Mouse (Mus musculus): Measurements from ENCODE around the gene BC030867.

BC030867 gene

DNA sequence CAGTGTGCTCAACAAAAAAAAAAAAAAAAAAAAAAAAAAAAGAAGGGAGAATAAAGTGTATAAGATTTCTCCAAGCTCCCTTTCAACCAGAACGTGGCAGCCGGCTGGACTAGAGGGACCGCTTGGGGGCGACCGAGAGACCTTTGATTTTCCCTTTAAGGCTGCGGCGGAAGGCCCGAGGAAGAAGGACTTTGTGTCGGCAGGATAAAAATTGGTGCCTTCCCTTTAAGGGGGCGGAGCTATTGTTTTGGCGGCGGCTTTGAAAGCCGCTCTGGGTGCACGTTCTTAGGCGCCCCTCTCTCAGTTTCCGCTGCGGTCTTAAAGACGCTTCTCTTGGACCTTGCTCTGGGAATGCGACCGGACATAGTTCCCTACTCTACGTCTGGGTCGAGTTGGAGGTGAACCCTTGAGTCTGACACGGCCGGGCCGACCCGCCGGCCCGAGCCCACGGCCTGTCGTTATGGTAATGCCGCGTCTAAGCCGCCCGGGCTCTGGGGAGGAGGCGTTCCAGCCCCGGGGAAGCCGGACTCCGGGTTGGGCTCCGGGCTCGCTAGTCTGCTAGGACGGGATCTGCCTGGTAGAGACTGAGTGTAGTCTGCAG, at the start of gene BC030867:
TSS of gene BC030867 (plus strand) at position 253 of the 601 bp plus-strand sequence.
- ChIA-PET CTCF (interaction anchor here (0.5 to 6.0 kb wide), 125 partner anchors 9 to 1650 kb away, joined by 3 to 224 read pairs (median 4); partner anchors contain the start of genes Tmub2 (in 4 of the 4), Asb16 (in 3 of the 4), Grn (in 3 of the 4) and Hdac5 (in 3 of the 4)), POLR2A (interaction anchor here (0.5 to 5.2 kb wide), 97 partner anchors 9 to 913 kb away, joined by 3 to 45 read pairs (median 5); partner anchors contain the start of genes Asb16 (in 3 of the 4), Grn (in 3 of the 4), Hdac5 (in 3 of the 4) and Slc25a39 (in 3 of the 4))

DNA sequence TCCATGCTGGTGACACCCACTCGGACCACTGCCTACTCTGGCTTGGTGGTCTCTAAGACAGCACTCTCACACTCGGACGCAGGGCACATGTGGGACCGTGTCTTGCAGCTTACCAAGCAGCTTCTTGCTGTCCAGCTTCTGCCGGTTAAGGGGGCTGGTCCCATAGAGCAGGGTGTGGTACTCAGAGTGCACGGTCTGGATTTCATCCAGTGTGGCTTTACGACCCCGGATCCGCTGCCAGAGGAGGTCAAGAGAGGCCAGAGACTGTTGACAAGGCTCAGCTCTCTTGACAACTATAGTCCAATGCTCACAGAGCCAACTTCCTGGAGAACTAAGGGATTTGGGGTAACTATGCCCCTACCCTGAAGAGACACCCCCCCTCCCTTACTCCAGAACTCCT, 48.8 kb upstream of the BC030867 start:
- CTCF ChIA-PET: interaction anchor here in 2 of 4 experiments (1.1 to 1.5 kb wide), 2 partner anchors 17 to 23 kb away, joined by 3 to 4 read pairs; no protein-coding TSS in a partner anchor
- POLR2A ChIA-PET: interaction anchor here in 2 of 4 experiments (0.5 to 1.2 kb wide), 5 partner anchors 11 to 542 kb away, joined by 3 to 4 read pairs (median 3); partner anchors contain the start of gene Tmem101 (in 1 of the 2)

DNA sequence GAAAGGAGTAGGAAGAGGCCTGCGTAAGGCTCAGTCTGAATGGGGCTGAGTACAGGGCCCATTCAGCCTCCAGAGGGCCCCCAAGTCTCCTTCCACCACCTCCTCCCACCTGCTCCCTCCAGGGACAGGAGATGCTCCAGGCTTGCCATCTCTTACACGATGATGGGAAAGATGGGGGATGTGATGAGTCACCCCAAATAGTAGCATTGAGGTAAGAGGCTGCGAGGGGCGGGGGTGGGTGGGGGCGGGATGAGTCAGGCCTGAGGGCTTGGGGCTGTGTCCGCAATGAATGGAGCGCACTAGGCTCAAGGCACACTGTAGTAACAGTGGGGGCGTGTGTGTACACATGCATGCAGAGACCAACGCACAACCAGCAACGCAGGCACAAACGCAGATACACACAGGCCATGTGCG, 47.3 kb upstream of the BC030867 start:
- ChIA-PET POLR2A (interaction anchor here in 2 of 4 experiments (0.9 to 1.9 kb wide), 5 partner anchors 10 to 47 kb away, joined by 3 to 4 read pairs (median 3); partner anchors contain the start of genes BC030867 (in 1 of the 2), G6pc3 (in 1 of the 2) and Tmem101 (in 1 of the 2)), CTCF (interaction anchor here in 1 of 4 experiments (1.6 kb wide), 1 partner anchor 148 kb away, joined by 3 read pairs; no protein-coding TSS in a partner anchor)

DNA sequence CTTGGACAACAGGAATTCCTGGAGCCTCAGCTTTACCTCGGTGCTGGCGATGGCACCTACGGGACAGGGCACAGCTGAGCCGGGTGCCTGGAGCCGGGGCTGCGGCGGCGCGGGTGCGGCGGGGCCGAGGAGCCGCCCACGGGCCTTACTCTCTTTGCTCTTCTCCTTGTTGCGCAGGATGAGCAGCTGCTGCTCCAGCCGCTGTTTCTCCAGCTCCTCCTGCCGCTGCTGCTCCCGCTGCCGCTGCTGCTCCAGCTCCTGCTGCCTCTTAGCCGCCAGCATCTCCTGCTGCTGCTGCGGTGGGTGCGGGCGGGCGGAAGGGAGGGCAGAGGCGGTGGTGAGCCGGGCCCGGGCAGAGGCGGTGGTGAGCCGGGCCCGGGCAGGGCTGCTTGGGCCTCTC, 42.2 kb upstream of the BC030867 start:
- POLR2A ChIA-PET: interaction anchor here in 3 of 4 experiments (0.6 to 2.0 kb wide), 20 partner anchors 10 to 201 kb away, joined by 3 to 10 read pairs (median 3); partner anchors contain the start of genes BC030867 (in 1 of the 3), Slc25a39 (in 1 of the 3) and Tmub2 (in 1 of the 3)

DNA sequence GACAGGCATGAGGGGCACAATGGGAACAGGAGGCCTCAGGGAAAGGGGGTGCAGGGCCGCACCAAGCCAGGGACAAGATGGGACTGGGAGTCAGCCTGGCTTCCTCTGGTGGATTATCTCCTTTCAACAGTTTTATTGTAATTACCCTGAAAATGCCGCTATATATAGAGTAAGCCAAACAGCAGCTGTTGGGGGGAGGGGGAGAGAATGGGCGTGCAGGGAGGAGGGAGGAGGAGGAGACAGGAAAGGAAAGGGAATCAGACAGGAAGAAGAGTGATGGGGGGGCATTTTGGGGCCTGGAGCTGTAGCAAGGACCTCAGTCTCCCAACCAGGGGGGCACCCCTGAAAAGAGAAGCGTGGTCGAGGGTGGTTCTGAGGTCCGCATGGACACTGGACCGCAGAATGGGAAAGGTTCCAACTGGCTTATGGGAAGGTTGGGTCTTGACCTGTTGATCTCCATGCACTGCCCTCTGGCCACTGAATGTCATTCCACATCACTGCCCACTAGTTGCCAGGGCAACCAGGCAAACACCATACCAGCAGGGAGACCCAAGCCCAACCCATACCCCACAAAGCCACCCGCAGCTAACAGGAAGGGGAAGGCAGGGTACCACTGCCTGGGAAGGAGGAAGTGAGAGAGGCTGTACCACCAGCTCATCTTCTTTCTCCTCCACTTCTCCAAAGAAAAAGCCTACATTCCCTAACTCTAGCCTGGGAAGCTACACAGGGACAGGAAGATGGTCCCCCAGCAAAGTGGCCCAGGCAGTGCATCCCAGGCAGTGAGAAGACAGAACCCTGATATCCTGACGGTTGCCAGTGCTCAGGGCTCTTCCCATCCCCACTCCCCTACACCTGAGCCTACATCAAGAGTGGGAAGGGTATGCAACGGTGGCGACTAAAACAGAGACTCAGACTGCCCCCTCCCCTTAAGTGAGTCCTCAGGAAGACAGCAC, 40.6 kb upstream of the BC030867 start:
- CTCF ChIA-PET: interaction anchor here in 1 of 4 experiments (0.7 kb wide), 2 partner anchors 40 to 203 kb away, joined by 10 to 14 read pairs; partner anchors contain the start of gene BC030867
- POLR2A ChIA-PET: interaction anchor here in 3 of 4 experiments (0.6 to 2.0 kb wide), 6 partner anchors 8 to 131 kb away, joined by 3 to 10 read pairs (median 3); partner anchors contain the start of gene G6pc3 (in 1 of the 3)

More for the DNA sequence above, 42.2 kb upstream of the BC030867 start:
- CTCF ChIA-PET: interaction anchor here (0.6 to 1.6 kb wide), 14 partner anchors 9 to 278 kb away, joined by 3 to 8 read pairs (median 3); partner anchors contain the start of genes BC030867 (in 1 of the 4) and Tmem101 (in 1 of the 4)

DNA sequence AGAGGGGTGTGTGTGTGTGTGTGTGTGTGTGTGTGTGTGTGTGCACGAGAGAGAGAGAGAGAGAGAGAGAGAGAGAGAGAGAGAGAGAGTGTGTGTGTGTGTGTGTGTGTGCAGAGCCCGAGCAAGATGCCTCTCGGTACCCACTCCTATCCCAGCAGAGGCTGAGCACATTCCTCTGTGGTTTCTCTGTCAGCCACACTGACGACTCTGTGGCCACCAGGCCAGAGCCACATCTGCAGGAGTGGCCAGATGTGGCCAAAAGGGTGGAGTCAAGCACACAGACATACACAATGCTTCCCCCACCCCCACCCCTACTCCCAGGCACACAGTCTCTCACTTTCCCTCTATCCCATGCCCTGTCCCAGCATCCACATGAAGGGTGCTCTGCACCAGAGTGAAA, 39.8 kb upstream of the BC030867 start:
- CTCF ChIA-PET: interaction anchor here in 2 of 4 experiments (0.7 to 1.6 kb wide), 2 partner anchors 13 to 40 kb away, joined by 4 to 10 read pairs; partner anchors contain the start of gene BC030867 (in 1 of the 2)
- POLR2A ChIA-PET: interaction anchor here in 1 of 4 experiments (0.6 kb wide), 1 partner anchor 132 kb away, joined by 4 read pairs; no protein-coding TSS in a partner anchor

DNA sequence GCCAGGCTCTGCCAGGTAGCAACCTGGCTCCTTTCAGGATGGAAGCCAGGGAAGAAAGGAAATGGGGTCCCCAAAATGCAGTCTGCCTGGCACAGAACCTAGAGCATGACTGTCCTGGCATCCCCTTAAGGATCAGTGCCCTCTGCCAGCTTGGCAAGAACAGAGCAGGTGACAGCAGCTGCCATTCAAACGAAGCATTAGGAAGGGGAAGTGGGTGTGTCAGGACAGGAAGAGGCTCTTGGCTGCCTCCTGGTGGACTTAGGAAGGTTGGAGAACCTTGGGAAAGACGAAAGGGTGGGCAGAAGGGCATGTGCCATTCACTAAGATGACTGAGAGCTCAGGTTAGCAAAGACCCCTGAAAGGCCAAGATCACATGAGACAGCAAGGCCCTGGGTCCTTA, 38.9 kb upstream of the BC030867 start:
- ChIA-PET POLR2A (interaction anchor here in 3 of 4 experiments (0.5 to 2.1 kb wide), 5 partner anchors 11 to 488 kb away, joined by 3 to 5 read pairs (median 3); partner anchors contain the start of genes Ccdc43 (in 1 of the 3) and G6pc3 (in 1 of the 3)), CTCF (interaction anchor here (0.6 to 1.6 kb wide), 11 partner anchors 9 to 519 kb away, joined by 3 to 4 read pairs (median 3); no protein-coding TSS in a partner anchor)

DNA sequence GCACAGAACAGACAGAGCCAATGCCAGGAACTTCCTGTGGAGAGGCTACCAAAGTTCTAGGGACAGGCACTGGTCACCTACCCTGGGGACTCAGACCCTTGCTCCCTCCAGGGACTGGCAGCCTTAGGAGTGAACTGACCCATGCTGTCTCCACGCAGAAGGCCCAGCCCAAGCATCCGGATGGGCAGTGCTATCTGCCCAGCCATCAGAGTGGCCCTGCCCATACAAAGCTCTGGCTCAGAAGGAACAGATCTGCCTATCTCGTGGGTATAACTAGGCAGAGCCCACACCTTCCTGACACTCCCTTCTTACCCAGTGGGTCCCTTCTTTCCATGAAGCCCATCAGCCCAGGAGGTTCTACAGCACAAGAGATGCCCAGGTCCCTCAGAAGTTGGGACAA, 38.5 kb upstream of the BC030867 start:
- CTCF ChIA-PET: interaction anchor here (0.6 to 1.6 kb wide), 11 partner anchors 12 to 519 kb away, joined by 3 to 14 read pairs (median 3); partner anchors contain the start of gene Tmem101 (in 1 of the 4)
- POLR2A ChIA-PET: interaction anchor here in 3 of 4 experiments (0.5 to 2.1 kb wide), 5 partner anchors 11 to 488 kb away, joined by 3 to 5 read pairs (median 4); partner anchors contain the start of gene Ccdc43 (in 1 of the 3)

DNA sequence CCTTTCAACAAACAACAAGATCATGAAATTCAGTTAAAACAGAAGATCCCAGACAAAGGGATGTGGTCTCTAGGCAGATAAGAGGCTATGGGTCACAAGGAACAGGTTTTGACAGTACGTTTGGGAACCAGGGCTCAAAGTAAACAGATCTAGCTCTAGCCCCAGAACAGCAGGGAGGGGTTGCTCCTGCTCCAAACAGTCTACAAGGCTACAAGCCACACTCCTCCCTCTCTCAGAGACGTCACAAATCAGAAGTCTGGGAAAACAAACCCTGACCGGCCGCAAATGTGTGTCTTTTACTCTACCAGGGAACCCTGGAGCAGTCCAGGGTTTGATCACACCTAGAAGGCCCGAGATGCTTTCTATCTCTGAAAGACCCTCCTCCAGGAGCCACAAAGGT, 37.7 kb upstream of the BC030867 start:
- CTCF ChIA-PET: interaction anchor here in 2 of 4 experiments (0.9 to 1.5 kb wide), 3 partner anchors 13 to 55 kb away, joined by 3 read pairs; partner anchors contain the start of gene Tmem101 (in 1 of the 2)
- POLR2A ChIA-PET: interaction anchor here in 2 of 4 experiments (1.0 to 2.1 kb wide), 4 partner anchors 8 to 32 kb away, joined by 3 to 5 read pairs (median 4); no protein-coding TSS in a partner anchor

DNA sequence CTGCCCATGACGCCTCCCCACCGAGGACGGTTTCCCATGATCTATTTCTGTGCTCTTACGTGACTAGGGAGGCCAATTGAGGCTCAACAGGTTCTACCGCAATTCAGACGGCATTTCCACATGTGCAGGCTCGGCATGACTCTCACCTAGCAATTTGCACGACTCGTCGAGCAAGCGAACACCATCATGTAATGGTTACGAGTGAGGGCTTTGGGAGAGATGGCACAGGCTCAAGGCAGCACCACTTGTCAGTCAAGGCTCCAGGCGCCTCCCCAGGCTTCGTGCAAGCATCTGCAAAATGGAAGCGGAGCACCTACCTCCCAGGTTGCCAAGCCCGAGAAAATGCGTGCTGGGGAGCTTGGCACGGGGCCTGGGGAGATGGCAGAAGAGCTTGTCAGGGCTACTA, 36.7 kb upstream of the BC030867 start:
- ChIA-PET POLR2A (interaction anchor here in 2 of 4 experiments (1.0 to 2.1 kb wide), 3 partner anchors 9 to 11 kb away, joined by 4 to 5 read pairs (median 5); no protein-coding TSS in a partner anchor), CTCF (interaction anchor here in 2 of 4 experiments (0.5 to 3.5 kb wide), 3 partner anchors 11 to 102 kb away, joined by 3 to 13 read pairs (median 3); no protein-coding TSS in a partner anchor)

DNA sequence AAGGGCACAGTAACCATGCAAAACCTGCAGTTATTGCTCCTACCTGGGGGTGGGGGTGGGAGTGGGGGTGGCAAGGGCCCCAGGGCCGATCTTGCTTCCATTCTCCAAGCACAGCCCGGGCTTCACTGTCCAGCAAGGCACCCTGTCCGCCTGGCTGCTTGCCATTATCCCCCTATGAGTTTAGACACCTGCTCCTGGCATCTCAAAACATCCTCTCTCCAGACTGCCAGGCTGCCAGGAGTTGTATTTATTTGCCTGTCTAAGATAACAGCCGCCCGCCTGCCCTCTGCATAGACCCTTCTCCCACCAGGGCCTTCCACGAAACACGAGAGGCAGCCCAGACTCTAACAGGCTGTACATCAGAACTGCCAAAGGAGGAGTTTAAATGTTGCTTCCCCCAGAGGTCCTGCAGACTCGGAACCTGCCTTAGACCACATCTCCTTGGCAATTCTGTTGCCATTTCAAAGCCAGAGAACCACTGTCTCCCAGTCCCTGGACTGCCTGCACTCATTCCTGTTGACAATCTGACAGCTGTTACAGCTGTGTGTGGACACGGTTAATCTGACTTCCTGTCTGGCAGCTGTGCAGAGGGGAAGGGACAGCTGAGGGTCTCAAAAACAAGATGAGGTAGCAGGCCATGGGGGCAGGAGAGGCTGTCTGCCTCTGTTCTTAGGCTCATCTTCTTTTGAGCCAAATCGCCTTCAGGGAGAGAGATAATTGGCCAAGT, 34.1 kb upstream of the BC030867 start:
- ChIA-PET CTCF (interaction anchor here in 2 of 4 experiments (1.1 to 3.5 kb wide), 4 partner anchors 8 to 42 kb away, joined by 3 to 13 read pairs (median 4); no protein-coding TSS in a partner anchor), POLR2A (interaction anchor here in 3 of 4 experiments (1.0 to 5.3 kb wide), 5 partner anchors 8 to 34 kb away, joined by 3 to 42 read pairs (median 4); partner anchors contain the start of genes BC030867 (in 1 of the 3), G6pc3 (in 1 of the 3) and Hdac5 (in 1 of the 3))

DNA sequence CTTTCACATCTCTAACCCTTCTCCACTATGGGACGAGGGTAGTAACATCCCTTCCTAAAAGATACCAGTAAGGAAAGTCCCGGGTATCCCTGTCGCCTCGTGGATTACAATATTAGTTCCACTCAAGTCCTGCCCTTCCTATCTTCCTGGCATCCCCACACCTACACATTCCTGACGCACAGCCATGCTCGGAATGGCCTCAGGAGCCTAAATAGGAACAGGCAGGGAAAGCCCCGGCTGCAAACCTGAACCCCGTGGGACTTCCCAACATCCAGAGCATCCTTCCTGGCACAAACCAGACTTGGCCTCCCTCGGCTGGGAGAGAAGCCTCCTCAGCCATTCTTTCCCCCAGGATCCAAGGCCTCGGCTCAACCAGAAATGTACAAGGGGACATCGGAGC, 33.2 kb upstream of the BC030867 start:
- ChIA-PET CTCF (interaction anchor here in 2 of 4 experiments (0.6 to 1.7 kb wide), 2 partner anchors 9 to 33 kb away, joined by 4 to 5 read pairs; partner anchors contain the start of gene BC030867 (in 1 of the 2)), POLR2A (interaction anchor here in 3 of 4 experiments (1.0 to 5.3 kb wide), 6 partner anchors 8 to 112 kb away, joined by 3 to 42 read pairs (median 6); partner anchors contain the start of genes BC030867 (in 1 of the 3) and Hdac5 (in 1 of the 3))

DNA sequence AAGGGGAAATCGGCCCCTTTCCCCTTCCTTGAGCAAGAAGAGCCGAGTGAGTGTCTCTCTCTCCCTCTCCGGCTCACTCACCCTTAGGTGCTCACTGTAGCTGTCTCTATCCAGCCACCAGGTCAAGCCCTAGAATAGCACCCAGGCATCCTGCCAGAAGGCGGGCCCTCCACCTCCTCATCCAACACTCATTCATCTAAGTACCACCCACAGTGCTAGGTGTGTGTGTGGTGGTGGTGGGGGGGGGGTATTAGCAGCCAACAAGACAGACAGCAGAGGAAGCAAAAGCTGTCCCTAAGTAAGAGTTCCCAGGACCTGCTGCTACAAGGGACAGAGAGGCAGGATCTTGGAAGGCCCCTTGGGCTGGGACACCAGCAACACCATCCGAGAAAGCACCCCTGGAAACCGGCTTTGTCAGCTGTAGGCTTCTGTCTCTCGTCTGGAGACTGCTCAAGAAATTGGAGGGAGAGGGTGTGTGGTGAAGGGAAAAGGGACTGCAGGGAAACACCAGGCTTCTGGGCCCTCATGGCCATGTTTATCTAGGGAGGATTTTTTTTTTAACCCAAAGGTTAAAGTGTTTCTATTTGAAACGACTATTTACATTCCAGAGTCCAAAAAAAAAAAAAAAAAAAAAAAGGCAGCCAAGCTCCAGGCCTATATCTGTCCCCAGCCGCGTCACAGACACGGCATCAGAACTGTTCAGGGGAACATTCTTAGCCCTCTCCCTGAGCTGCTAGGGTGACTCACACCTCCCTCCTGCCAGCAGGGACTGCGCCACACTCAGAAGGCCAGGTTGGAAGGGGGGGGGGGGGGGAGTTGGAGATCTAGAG, 32.4 kb upstream of the BC030867 start:
- POLR2A ChIA-PET: interaction anchor here (0.6 to 5.4 kb wide), 16 partner anchors 9 to 1897 kb away, joined by 3 to 42 read pairs (median 4); partner anchors contain the start of genes Hdac5 (in 2 of the 4), BC030867 (in 1 of the 4) and Eif1 (in 1 of the 4)
- CTCF ChIA-PET: interaction anchor here in 3 of 4 experiments (0.6 to 1.7 kb wide), 6 partner anchors 10 to 52 kb away, joined by 3 to 5 read pairs (median 4); partner anchors contain the start of genes BC030867 (in 2 of the 3) and Asb16 (in 1 of the 3)

DNA sequence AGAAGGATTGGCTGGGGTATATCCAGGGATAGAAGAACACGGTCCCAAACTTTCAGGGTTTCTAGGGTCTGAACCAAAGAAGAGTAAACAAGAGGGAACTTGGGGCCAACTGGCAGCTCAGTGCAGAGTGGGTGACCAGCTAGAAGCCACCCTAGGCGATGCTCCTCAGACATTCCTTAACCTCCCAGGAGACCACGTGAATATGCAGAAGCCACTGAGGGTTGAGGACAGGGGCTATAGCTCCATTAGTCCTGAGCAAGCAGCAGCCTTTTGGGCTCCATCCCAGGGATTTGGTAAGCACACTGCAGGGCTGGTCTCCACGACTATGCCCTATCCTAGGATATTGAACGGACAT, 31.8 kb upstream of the BC030867 start:
- ChIA-PET CTCF (interaction anchor here in 3 of 4 experiments (0.6 to 3.5 kb wide), 7 partner anchors 11 to 284 kb away, joined by 3 to 8 read pairs (median 4); partner anchors contain the start of genes Asb16 (in 1 of the 3) and BC030867 (in 1 of the 3)), POLR2A (interaction anchor here (0.6 to 5.4 kb wide), 14 partner anchors 10 to 275 kb away, joined by 3 to 42 read pairs (median 4); partner anchors contain the start of genes Hdac5 (in 2 of the 4) and BC030867 (in 1 of the 4))

DNA sequence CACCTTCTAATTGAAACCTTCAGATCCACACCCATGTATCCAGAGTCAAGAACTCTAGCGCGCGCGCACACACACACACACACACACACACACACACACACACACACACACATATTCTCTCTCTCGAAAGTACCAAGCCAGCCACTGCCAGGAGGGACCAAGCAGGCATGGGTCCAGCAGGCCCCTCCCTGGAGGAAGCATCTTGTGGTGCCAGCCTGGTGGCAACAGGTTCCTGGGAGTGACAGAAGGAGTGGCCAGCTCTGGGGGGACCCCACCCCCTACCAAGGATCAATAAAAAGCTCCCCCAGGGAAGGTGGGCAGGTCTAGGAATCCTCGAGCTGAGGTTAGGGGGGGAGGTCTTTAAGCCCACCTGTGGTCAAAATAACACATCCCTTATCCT, 31.3 kb upstream of the BC030867 start:
- ChIA-PET POLR2A (interaction anchor here in 3 of 4 experiments (0.7 to 5.4 kb wide), 11 partner anchors 10 to 275 kb away, joined by 3 to 42 read pairs (median 5); partner anchors contain the start of genes Hdac5 (in 2 of the 3) and BC030867 (in 1 of the 3)), CTCF (interaction anchor here in 3 of 4 experiments (0.6 to 3.5 kb wide), 5 partner anchors 11 to 284 kb away, joined by 3 to 8 read pairs (median 4); no protein-coding TSS in a partner anchor)

All from embryonic stem cell, embryonic (primary cell).